Mouse (Mus musculus): ENCODE results near the gene Alad. TPM values are rescaled to one million over a fixed set of nuclear protein-coding genes. Genes with fewer than 3 reads are reported as not detected.
"Not testable (repeated sequence)": the region's sequence is repeated elsewhere in the genome, so short reads cannot be mapped to it uniquely, and the experiment has no call there.

Gene Alad
- polyA plus RNA-seq, 1 experiment = 87.7 TPM

- Histone ChIP-seq H3K27ac (replicated peaks; ENCODE audit: low read depth, low read length) (no peak overlapping the region), H3K4me3 (ENCODE audit: insufficient read depth, low read depth, low read length) (no peak overlapping the region), H3K4me1 (ENCODE audit: control insufficient read depth, insufficient read depth, insufficient read length, low read length) (no peaks in the 10 kb centered on the region)
Observed at GRCm38 (mm10) chr4:62484928-62485327, 34.8 kb downstream of the Alad start.

- no peak overlapping the region for H3K4me3 ChIP-seq (ENCODE audit: insufficient read depth, low read depth, low read length)
- H3K4me1 ChIP-seq (ENCODE audit: control insufficient read depth, insufficient read depth, insufficient read length, low read length) = no peaks in the 10 kb centered on the region
- no peak overlapping the region; the same call in 1 of the 2 replicates for H3K27ac ChIP-seq (replicated peaks; ENCODE audit: low read depth, low read length)
Observed at GRCm38 (mm10) chr4:62480709-62481605, 38.8 kb downstream of the Alad start.

GRCm38 (mm10) chr4:62479937-62480708 lies 39.6 kb downstream of the Alad start, which contains the start of gene Bspry:
TSS of gene Bspry (plus strand) at chr4:62480053.
- no peaks in the 10 kb centered on the region for H3K4me1 ChIP-seq (ENCODE audit: control insufficient read depth, insufficient read depth, insufficient read length, low read length)

GRCm38 (mm10) chr4:62479593-62479936 lies 40.2 kb downstream of the Alad start:
- not testable (repeated sequence) for H3K4me1 ChIP-seq (ENCODE audit: control insufficient read depth, insufficient read depth, insufficient read length, low read length); H3K27ac ChIP-seq (replicated peaks; ENCODE audit: low read depth, low read length)
- peak overlapping the region; percentile 54 for H3K4me3 ChIP-seq (ENCODE audit: insufficient read depth, low read depth, low read length)

More at GRCm38 (mm10) chr4:62479937-62480708, 39.6 kb downstream of the Alad start, which contains the start of gene Bspry:
- Histone ChIP-seq H3K27ac (replicated peaks; ENCODE audit: low read depth, low read length) (no peak within 1 kb of the TSS; the same call in 1 of the 2 replicates), H3K4me3 (ENCODE audit: insufficient read depth, low read depth, low read length) (peak within 1 kb of the TSS; percentile 54)

GRCm38 (mm10) chr4:62477542-62478244 lies 42.0 kb downstream of the Alad start:
- Histone ChIP-seq H3K27ac (replicated peaks; ENCODE audit: low read depth, low read length) (no peak overlapping the region), H3K4me1 (ENCODE audit: control insufficient read depth, insufficient read depth, insufficient read length, low read length) (no peaks in the 10 kb centered on the region), H3K4me3 (ENCODE audit: insufficient read depth, low read depth, low read length) (no peak overlapping the region)

GRCm38 (mm10) chr4:62475793-62476192 lies 43.9 kb downstream of the Alad start:
- Histone ChIP-seq H3K4me1 (ENCODE audit: control insufficient read depth, insufficient read depth, insufficient read length, low read length) (no peaks in the 10 kb centered on the region), H3K27ac (replicated peaks; ENCODE audit: low read depth, low read length) (no peak overlapping the region), H3K4me3 (ENCODE audit: insufficient read depth, low read depth, low read length) (no peak overlapping the region)

GRCm38 (mm10) chr4:62475131-62475530 lies 44.6 kb downstream of the Alad start:
- no peaks in the 10 kb centered on the region for H3K4me1 ChIP-seq (ENCODE audit: control insufficient read depth, insufficient read depth, insufficient read length, low read length)
- no peak overlapping the region for H3K27ac ChIP-seq (replicated peaks; ENCODE audit: low read depth, low read length)
- no peak overlapping the region for H3K4me3 ChIP-seq (ENCODE audit: insufficient read depth, low read depth, low read length)

- Histone ChIP-seq H3K27ac (replicated peaks; ENCODE audit: low read depth, low read length) (no peak overlapping the region), H3K4me1 (ENCODE audit: control insufficient read depth, insufficient read depth, insufficient read length, low read length) (no peaks in the 10 kb centered on the region), H3K4me3 (ENCODE audit: insufficient read depth, low read depth, low read length) (no peak overlapping the region)
Observed at GRCm38 (mm10) chr4:62472071-62472470, 47.6 kb downstream of the Alad start.

- Histone ChIP-seq H3K27ac (replicated peaks; ENCODE audit: low read depth, low read length) (no peak within 1 kb of the TSS), H3K4me1 (ENCODE audit: control insufficient read depth, insufficient read depth, insufficient read length, low read length) (no peaks in the 10 kb centered on the region), H3K4me3 (ENCODE audit: insufficient read depth, low read depth, low read length) (peak within 1 kb of the TSS; percentile 63)
Observed at GRCm38 (mm10) chr4:62470598-62471051, 49.1 kb downstream of the Alad start, which contains the start of gene Wdr31. TSS of gene Wdr31 (minus strand) at chr4:62470896.

- Histone ChIP-seq H3K4me1 (ENCODE audit: control insufficient read depth, insufficient read depth, insufficient read length, low read length) (no peaks in the 10 kb centered on the region), H3K4me3 (ENCODE audit: insufficient read depth, low read depth, low read length) (no peak overlapping the region), H3K27ac (replicated peaks; ENCODE audit: low read depth, low read length) (no peak overlapping the region)
Observed at GRCm38 (mm10) chr4:62468158-62468557, 51.6 kb downstream of the Alad start.

GRCm38 (mm10) chr4:62463124-62463523 lies 56.6 kb downstream of the Alad start:
- Histone ChIP-seq H3K4me1 (ENCODE audit: control insufficient read depth, insufficient read depth, insufficient read length, low read length) (no peaks in the 10 kb centered on the region), H3K4me3 (ENCODE audit: insufficient read depth, low read depth, low read length) (no peak overlapping the region), H3K27ac (replicated peaks; ENCODE audit: low read depth, low read length) (no peak overlapping the region)

- Histone ChIP-seq H3K4me1 (ENCODE audit: control insufficient read depth, insufficient read depth, insufficient read length, low read length) (no peaks in the 10 kb centered on the region), H3K4me3 (ENCODE audit: insufficient read depth, low read depth, low read length) (no peak overlapping the region), H3K27ac (replicated peaks; ENCODE audit: low read depth, low read length) (no peak overlapping the region)
Observed at GRCm38 (mm10) chr4:62460348-62460747, 59.4 kb downstream of the Alad start.

Measured in brown adipose tissue, adult 24 weeks (tissue).